Mouse (Mus musculus) G1E (cell line): ENCODE data around the gene AA467197. TPM values are rescaled to one million over a fixed set of nuclear protein-coding genes. Genes with fewer than 3 reads are reported as not detected.

Source experiments
- ATAC-seq: 2 replicates; pipeline ENCODE4 v1.8.0; 2016; ENCODE audit warnings: mild to moderate bottlenecking; ENCODE audit not compliant: insufficient number of reproducible peaks, poor library complexity, low FRiP score, severe bottlenecking; ENCODE audit errors: extremely low read depth
- DNase-seq: peaks from one replicate; pipeline ENCODE4 v3.0.0; 2012; ENCODE audit warnings: low spot score
- H3K27me3 ChIP-seq: 2 replicates; pipeline ENCODE4 v1.6.1; 2012; ENCODE audit warnings: mild to moderate bottlenecking, low read length, inconsistent platforms; ENCODE audit not compliant: insufficient read depth
- H3K36me3 ChIP-seq: replicated peaks from 2 replicates; pipeline ENCODE3; 2012; ENCODE audit warnings: mild to moderate bottlenecking, inconsistent platforms
- H3K4me1 ChIP-seq: 2 replicates; pipeline ENCODE4 v1.6.1; 2012; ENCODE audit warnings: low read depth, low read length, inconsistent platforms, mixed read lengths; ENCODE audit not compliant: insufficient read depth
- H3K4me3 ChIP-seq: 2 replicates; pipeline ENCODE4 v1.5.1; 2012; ENCODE audit warnings: low read depth, mild to moderate bottlenecking, inconsistent platforms, low read length, moderate library complexity, mixed read lengths
- H3K9me3 ChIP-seq: replicated peaks from 2 replicates; pipeline ENCODE4 v1.6.1; 2012; ENCODE audit warnings: inconsistent platforms
- CTCF ChIP-seq: IDR thresholded peaks from 2 replicates; pipeline ENCODE4 v1.5.1; 2012; ENCODE audit warnings: low read depth, low read length, inconsistent platforms, mixed read lengths
- GATA1 ChIP-seq: IDR thresholded peaks from 2 replicates; pipeline ENCODE4 v1.6.1; 2012; ENCODE audit warnings: borderline replicate concordance, low read length, inconsistent platforms, mixed read lengths
- GATA2 ChIP-seq: IDR thresholded peaks from 2 replicates; pipeline ENCODE4 v1.6.1; 2012; ENCODE audit warnings: low read depth, low read length, inconsistent platforms, borderline replicate concordance
- POLR2AphosphoS5 ChIP-seq: IDR thresholded peaks from 2 replicates; pipeline ENCODE4 v1.6.1; 2012; ENCODE audit warnings: low read depth, low read length, inconsistent platforms; ENCODE audit not compliant: insufficient replicate concordance
- TAL1 ChIP-seq: conservative IDR thresholded peaks from 2 replicates; pipeline ENCODE4 v1.6.1; 2012; ENCODE audit warnings: low read depth, low read length, inconsistent platforms, mixed read lengths
- polyA plus RNA-seq: library from polyadenylated mRNA; stranded (reverse); fragments of >175 nt; gene quantifications from 2 replicates; pipeline ENCODE4 v1.2.3, GENCODE M21; 2012
- total RNA-seq, 2 experiments: library from RNA; stranded (forward) in 1 of 2; stranded (reverse) in 1 of 2; fragments of 200-1000 nt in 1 of 2; fragments of >200 nt in 1 of 2; fragmentation: Nextera tagmentation in 1 of 2; gene quantifications; 2 replicates each; pipeline ENCODE4 v1.2.3; 2014 to 2017

AA467197 gene
- total and polyA plus RNA-seq, 3 experiments, result not detected

DNA sequence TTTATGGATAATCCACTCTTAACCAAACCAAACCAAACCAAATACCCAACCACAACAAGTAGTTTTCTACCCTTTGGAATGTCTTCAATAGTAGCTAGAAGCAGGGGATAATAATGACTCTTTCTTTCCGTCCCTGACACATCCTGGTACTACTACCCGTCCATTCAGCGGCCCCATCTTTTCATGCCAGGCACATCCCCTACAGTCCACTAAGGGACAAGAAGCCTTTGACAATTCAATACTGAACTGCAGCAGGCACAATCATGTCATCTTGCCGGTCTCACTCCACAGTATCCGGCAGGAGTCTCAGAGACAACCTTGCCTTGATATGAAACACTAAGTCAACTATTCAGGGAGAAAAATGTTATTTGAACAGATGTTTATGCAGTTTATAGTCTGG lies 31.0 kb upstream of the AA467197 start:
- Histone ChIP-seq H3K4me3 (no peak overlapping the region), H3K36me3 (no peaks in the 10 kb centered on the region), H3K9me3 (no peaks in the 10 kb centered on the region), H3K4me1 (no peaks in the 10 kb centered on the region), H3K27me3 (peaks cover 7% of the 10 kb centered on the region; the same call in 1 of the 2 replicates)
- TF ChIP-seq CTCF (no peak), POLR2AphosphoS5 (no peak), GATA1 (no peak), TAL1 (no peak), GATA2 (no peak)
- ATAC-seq (no peak), DNase-seq (no peak)

DNA sequence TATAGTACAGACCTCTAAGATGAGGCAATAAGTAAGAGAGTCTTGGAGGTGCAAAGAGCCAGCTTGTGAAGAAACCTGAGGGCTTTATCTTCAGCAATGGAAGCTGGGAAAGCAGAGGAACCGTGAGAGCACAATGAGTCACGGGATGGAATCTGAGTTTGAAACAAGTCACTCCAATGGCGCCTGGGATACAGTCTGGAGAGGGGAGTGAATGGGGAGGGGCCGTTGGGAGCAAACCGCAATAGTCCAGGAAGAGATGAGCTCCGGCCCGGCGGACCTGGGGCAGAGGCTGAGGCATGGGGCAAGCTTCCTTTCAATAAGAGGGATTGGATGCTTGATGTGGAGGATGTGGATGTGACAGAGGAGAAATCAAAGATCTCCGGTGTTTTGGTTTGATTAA lies 28.0 kb upstream of the AA467197 start:
- ATAC-seq (no peak), DNase-seq (no peak)
- no peak for TF ChIP-seq TAL1
- no peak for TF ChIP-seq GATA1
- no peak for TF ChIP-seq POLR2AphosphoS5
- no peak for TF ChIP-seq GATA2
- TF ChIP-seq CTCF, result no peak
- Histone ChIP-seq H3K27me3 (peaks cover 10% of the 10 kb centered on the region; the same call in 1 of the 2 replicates), H3K4me1 (peaks cover 2% of the 10 kb centered on the region; the same call in 1 of the 2 replicates), H3K4me3 (no peak overlapping the region), H3K36me3 (no peaks in the 10 kb centered on the region), H3K9me3 (no peaks in the 10 kb centered on the region)

DNA sequence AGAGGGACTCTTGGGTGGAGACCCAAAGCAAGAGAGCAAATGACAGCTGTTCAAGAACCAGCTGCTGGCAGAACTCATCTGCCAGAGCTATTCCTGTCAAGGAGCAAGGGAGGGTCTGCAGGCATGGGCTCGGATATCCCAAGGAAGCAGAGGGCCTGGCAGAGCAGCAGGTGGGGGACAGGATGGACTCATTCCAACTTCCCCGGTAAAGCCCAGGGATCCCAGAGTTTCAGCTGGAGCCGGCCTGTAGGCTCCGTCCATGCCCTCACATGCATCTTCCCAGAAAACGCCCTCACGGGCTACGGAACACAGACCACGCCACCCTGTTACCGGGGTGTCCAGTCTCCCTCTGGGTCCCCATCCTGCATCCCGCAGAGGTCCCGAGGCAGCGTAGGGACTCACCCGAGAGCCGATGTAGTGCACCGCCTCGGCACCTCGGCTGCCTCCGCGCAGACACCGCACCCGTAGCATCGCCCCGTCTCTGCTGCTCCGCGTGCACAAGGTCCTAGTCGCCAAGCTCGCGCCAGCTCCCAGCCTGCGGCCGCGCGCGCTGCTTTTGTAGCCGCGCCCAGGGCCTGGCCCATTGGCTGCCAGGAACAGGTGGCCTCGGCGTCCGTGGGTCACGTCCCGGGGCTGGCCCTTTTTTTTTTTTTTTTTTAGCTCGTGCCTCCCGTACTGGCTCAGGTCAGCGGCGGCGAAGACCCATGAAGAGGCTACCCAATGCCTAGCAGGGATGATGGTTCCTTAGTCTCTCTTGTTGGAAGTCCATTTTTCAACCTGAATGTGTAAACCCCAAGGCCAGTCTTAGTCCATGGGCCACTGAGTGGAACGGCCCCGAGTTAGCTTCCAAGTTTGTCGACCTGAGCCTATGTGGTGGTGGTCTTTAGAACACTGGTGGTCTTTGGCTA lies 25.8 kb upstream of the AA467197 start, which contains the start of gene Gatm:
Gene Gatm (minus strand): TSS at position 558 of the 908 bp plus-strand sequence.
- DNase-seq (no peak), ATAC-seq (no peak)
- H3K27me3 ChIP-seq, result peaks cover 10% of the 10 kb centered on the region; the same call in 1 of the 2 replicates
- peaks cover 2% of the 10 kb centered on the region; the same call in 1 of the 2 replicates for H3K4me1 ChIP-seq
- H3K4me3 ChIP-seq, result no peak within 1 kb of the TSS; the same call in 1 of the 2 replicates
- no peaks in the 10 kb centered on the region for H3K9me3 ChIP-seq
- H3K36me3 ChIP-seq, result no peaks in the 10 kb centered on the region
- no peak for TF ChIP-seq GATA1
- no peak for TF ChIP-seq POLR2AphosphoS5
- no peak for TF ChIP-seq TAL1
- no peak for TF ChIP-seq GATA2
- TF ChIP-seq CTCF, result no peak

DNA sequence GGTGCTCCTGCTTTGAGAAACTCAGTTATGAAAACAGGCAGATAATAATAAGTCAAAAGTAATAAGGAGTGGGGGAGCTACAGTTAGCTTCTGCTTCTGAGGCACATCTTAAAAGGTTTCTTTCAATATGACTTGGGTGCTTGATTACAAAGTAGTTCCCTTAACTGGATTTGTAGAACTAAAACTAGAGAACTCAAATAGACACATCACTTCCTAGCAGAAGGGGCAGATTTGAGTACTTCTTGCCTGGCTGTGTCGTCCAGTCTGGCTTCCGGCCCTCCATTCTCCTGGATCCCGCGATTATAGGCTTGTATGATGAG lies 25.2 kb upstream of the AA467197 start:
- peaks cover 10% of the 10 kb centered on the region; the same call in 1 of the 2 replicates for H3K27me3 ChIP-seq
- no peak for TF ChIP-seq TAL1
- no peak for TF ChIP-seq POLR2AphosphoS5
- no peak for TF ChIP-seq GATA2
- no peak for TF ChIP-seq CTCF
- TF ChIP-seq GATA1, result no peak
- DNase-seq (no peak), ATAC-seq (no peak)
- H3K4me1 ChIP-seq, result peaks cover 2% of the 10 kb centered on the region; the same call in 1 of the 2 replicates
- no peaks in the 10 kb centered on the region for H3K36me3 ChIP-seq
- no peaks in the 10 kb centered on the region for H3K9me3 ChIP-seq
- H3K4me3 ChIP-seq, result no peak overlapping the region

DNA sequence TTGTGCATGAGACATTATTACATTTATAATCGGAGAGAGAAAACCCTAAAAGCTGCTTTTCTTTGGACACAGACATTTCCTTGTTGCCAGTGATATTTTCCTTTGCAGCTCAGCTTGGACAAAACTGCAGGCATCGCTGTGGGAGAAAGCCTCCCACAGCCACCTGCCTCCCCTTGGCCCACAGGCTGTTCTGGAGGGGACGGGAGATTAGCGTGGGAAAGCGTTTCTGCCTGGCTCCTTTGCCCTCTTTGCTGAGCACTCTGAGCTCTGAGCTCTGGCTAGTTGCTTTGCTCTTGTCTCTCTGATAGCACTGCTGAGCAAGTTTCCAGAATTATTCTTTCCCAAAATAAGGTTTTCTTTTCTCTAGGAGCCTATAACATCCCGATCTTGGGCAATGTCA lies 20.5 kb upstream of the AA467197 start:
- Histone ChIP-seq H3K4me3 (no peak overlapping the region), H3K4me1 (no peaks in the 10 kb centered on the region), H3K9me3 (no peaks in the 10 kb centered on the region), H3K36me3 (no peaks in the 10 kb centered on the region), H3K27me3 (no peaks in the 10 kb centered on the region)
- no peak for DNase-seq
- ATAC-seq, result no peak
- TF ChIP-seq GATA1 (no peak), GATA2 (no peak), POLR2AphosphoS5 (no peak), TAL1 (no peak), CTCF (no peak)

DNA sequence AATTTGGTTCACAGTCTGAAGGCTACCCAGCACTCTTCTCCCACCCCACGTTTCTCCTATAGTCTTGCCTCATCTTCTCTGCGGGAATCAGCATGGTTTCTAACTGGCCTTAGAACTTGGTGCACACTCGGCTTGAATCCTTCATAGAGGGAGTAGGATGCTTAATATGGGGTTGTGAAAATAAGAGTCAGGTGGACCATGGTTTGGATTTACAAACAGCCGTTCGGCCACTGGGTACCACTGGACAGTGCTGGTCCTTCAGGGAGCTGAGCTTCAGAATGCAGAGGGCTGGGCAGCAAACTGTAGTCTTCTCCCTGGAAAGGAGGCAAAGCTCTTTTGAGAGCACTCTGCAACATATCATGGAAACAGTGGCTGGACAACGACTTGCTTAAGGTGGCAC lies 19.0 kb upstream of the AA467197 start:
- Histone ChIP-seq H3K9me3 (no peaks in the 10 kb centered on the region), H3K36me3 (no peaks in the 10 kb centered on the region), H3K4me1 (no peaks in the 10 kb centered on the region), H3K27me3 (no peaks in the 10 kb centered on the region), H3K4me3 (no peak overlapping the region)
- TF ChIP-seq TAL1 (no peak), GATA1 (no peak)
- no peak for ATAC-seq
- no peak for DNase-seq
